Mouse (Mus musculus) cortical plate, adult 2 months (tissue): ENCODE results near the gene 4930505A04Rik.

ENCODE experiments used
- CTCF ChIP-seq: fragments of 200-500 bp; IDR thresholded peaks from 2 replicates; pipeline ENCODE4 v1.5.1; 2011; ENCODE audit warnings: mild to moderate bottlenecking, control low read depth, low read length; ENCODE audit not compliant: insufficient read depth; ENCODE audit errors: extremely low read depth
- POLR2A ChIP-seq: fragments of 200-500 bp; IDR thresholded peaks from 2 replicates; pipeline ENCODE4 v1.6.1; 2011; ENCODE audit warnings: mild to moderate bottlenecking, low read length, control low read depth; ENCODE audit not compliant: insufficient read depth; ENCODE audit errors: extremely low read depth

- TF ChIP-seq CTCF (no peak), POLR2A (no peak)
Observed at GRCm38 (mm10) chr11:30491515-30492260, 20.1 kb upstream of the 4930505A04Rik start.
